10 mouse cellular contexts compared by ENCODE assay signal in the genomic region with DNA sequence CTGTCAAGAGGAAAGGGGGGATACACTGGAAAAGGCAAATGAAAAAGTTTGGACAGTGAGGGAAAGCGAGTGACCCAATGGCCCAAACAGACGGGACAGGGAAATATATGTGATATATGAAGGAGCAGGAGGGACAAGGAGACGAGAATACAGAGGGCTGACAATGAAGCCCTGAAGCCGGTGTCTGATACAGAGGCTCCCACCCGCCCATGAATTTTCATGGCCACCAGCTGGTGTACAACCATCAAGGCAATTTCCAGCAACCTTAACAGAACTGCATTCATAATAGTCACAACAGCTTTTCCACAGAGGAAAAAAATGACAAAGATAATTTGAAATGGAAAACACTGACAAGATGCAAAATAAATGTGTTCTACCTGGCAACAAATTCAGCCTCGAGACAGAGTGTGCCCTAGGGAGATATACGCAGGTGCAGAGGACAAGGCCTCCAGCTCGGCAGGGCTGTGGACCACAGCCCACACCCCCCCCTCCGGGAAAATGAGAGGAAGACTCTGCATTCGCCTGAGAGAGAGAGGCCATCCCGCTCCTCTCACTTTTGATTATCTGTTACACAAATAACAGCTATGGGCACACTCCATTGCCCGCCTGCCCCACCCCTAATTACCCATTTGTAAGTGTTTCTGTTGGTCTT.
"Had no signal": no experiment of that assay in that cellular context is flagged by ENCODE, and none has a peak within 500 bp of the region (broad histone marks: within the 10 kb centered on the region; RNA-seq: fewer than 3 reads in every experiment).

No protein-coding gene starts in this region.

- H3K27me3 ChIP-seq: kidney, embryonic 15.5 days; limb, embryonic 13.5 days; stomach, embryonic 15.5 days had no signal

- H3K9ac ChIP-seq: kidney, embryonic 15.5 days; limb, embryonic 13.5 days; liver, embryonic 14.5 days; stomach, embryonic 15.5 days had no signal

- H3K4me3 ChIP-seq: kidney, embryonic 15.5 days; limb, embryonic 13.5 days; stomach, embryonic 15.5 days had no signal

- H3K36me3 ChIP-seq: limb, embryonic 13.5 days; stomach, embryonic 15.5 days had no signal

- DNase-seq: kidney, adult 2 months; kidney, postnatal 14 days; left cerebral cortex, postnatal 4 days; lung, adult 18-20 months; right cerebral cortex, postnatal 14 days; thymus, postnatal 36 days had no signal

- H3K9me3 ChIP-seq: stomach, embryonic 15.5 days had no signal

- H3K4me2 ChIP-seq: kidney, embryonic 15.5 days; limb, embryonic 13.5 days; stomach, embryonic 15.5 days had no signal

- H3K4me1 ChIP-seq: stomach, embryonic 15.5 days had no signal

- H3K27ac ChIP-seq: kidney, embryonic 15.5 days; limb, embryonic 13.5 days; liver, embryonic 14.5 days; stomach, embryonic 15.5 days had no signal
